Mouse (Mus musculus): Measurements from ENCODE around the gene Mlycd.

Mlycd gene

DNA sequence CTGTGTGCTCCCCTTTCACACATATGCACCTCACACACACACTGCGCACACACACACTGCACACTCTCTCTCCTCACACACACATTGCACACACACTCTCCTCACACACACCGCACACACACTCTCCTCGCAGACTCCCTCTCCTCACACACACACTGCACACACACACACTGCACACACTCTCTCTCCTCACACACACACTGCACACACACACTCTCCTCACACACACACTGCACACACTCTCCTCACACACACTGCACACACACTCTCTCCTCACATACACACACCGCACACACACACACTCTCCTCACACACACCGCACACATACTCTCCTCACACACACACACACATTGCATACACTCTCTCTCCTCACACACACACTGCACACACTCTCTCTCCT, 10.0 kb downstream of the Mlycd start:
- no peak for DNase-seq

DNA sequence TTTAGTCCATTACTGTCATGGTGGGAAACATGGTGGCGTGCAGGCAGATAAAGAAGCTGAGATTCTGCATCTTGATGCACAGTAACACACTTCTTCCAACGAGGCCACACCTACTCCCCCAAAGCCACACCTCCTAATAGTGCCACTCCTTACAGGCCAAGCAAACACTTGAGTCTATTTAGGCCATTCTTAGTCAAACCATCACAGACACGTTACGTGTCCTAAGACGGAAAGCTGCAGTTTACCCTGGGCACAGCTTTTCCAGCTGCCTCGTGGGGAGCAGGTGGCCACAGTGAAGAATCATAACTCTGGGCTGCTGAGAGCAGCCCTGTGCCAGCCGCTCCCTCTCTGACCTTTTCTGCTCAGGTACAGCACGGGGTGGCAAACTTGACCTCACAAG, 13.6 kb downstream of the Mlycd start:
- no peak for DNase-seq

GRCm38 (mm10) chr8:119412037-119412734, 17.5 kb downstream of the Mlycd start:
- DNase-seq = no peak

DNA sequence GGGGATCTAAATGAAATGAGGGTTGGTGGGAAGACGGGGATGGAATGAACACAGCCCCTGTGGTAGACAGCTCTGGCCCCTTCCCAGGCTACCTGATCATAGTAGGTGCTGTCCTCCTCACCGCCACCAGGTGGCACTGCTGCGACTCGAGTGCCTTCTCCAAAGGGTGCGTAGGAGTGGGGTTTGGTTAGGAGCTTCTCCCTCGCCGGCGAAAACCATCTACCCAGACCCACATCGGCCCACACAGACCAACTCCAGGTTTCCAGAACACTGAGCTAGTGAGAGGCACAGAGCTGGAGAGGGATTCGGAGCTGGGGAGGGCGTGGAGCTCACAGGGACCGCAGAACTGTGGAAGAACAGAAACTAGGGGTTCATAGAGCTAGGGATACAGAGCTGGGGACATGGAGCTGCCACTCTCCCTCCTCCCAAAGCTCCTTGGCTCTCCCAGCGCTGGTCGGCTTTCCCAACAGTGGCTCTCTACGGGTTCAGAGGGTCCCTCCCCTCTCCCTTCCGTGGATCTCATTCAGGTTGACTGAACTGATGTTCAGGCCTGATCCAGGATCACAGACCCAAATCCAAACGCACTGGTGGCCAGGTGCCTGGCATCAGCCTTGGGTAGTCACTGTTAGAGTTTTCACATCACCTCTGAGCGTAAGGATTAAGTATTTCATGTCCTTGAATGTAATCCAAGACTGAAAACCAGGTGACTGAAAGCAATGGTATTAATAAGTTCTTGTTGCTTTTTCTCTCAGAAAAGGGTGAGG, 18.2 kb downstream of the Mlycd start:
- peak; percentile 82 for DNase-seq

DNA sequence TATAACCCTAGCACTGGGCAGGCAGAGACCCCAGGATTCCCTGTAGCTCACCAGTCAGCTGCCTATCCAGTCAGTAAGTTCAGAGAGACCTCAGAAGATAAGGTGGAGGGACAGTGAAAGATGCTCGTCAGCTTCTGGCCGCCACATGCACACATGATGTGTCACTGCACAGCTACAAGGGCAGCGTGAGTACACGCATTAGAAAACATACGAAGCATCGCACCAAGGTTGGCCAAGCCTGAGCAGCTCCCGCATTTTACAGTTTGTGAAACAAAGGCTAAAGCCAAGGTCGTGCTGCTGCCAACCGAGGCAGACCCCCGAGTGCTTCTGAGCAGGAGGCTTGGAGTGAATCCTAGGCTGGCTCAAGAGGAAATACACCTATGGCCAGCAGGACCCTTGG, 18.9 kb downstream of the Mlycd start:
- DNase-seq = no peak

DNA sequence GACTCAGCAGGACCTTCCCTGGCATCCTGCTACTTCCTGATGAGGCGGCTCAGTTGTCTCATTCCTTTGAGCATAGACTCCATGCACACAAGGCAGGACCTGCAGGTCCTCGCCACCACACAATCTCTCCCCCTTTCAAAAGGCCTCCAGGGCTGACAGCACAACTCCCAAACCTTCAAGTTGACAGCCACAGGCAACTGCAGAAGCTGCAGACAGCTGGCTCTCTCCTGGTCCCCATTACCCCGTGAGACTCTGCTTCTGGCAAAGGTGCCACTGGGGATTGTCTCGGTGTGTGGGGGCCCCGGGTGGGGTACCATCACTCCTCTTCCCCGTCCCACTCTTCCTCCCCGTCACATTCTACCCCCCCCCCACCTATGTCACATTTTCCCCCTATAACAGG, 25.6 kb downstream of the Mlycd start:
- DNase-seq = no peak

DNA sequence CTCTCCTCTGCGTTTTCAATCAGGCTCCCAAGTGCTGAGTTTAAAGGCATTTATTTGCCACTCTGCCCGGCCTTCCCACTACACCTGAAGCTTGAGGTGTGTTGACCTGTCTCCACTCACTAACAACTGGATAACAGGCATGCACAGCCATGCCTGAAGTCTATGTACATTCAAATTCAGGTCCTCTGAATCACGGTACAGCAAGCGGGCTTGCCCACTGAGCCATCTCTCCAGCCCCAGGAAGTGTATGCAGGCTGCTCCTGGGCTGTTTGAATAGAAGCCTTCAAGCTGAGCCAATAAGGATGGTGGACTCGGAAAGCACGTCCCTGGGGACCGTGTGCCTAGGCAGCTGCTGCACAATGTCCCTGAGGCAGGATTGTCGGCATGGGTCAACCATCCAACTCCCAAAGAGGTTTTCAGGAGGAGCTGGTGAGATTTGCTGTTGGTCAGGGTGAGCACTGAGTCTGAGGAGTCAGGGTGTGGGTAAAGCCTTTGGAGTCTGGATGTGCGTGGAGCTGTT, 27.0 kb downstream of the Mlycd start:
- peak; percentile 46 for DNase-seq

- DNase-seq = no peak
Observed at GRCm38 (mm10) chr8:119422123-119422711, 27.5 kb downstream of the Mlycd start.

- DNase-seq = peak; percentile 84
Observed at GRCm38 (mm10) chr8:119423631-119424141, 29.0 kb downstream of the Mlycd start.

DNA sequence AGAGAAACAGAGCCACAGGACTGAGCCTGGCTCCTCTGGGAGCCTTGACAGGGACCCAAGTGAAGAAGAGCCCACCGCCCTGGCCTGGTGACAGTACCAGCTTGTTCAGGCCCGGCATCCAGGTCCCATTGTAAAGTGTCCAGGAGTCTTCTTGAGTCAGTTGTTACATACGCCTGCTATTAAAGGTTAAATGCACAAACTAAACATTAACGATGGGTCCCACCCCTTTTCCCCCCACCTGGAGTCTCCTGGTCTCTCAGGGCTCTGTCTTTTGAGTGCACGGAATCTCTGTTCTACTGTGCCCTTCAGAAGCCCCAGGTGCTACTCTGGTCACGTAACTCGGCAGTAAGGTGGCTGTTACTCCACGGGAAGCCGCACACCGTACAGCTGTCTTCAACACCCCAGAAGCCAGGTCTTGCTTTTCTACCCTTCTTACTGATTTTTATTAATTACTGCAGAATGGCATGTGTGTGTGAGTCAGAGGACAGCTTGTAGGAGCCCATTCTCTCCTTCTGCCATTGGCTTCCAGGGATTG, 29.6 kb downstream of the Mlycd start:
- no peak for DNase-seq

DNA sequence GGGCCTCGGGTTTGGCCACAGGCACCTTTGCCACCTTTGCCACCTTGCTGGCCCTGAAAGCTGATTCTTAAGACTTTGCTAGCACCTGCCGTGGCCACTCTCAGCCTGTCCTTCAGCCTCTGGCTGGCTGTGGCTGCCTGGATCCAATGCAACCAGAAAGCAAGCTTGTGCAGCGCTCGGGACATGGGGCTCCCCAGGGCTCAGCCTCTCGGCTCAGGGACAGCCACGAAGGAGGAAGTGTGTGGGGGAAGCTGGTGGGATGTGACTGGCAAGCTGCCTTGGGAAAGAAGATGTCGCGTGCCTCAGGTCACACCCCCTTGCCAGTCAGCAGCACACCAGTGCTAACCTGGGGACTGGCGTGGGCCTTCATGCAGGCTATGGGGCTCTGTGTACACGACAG, 30.1 kb downstream of the Mlycd start:
- peak; percentile 66 for DNase-seq

DNA sequence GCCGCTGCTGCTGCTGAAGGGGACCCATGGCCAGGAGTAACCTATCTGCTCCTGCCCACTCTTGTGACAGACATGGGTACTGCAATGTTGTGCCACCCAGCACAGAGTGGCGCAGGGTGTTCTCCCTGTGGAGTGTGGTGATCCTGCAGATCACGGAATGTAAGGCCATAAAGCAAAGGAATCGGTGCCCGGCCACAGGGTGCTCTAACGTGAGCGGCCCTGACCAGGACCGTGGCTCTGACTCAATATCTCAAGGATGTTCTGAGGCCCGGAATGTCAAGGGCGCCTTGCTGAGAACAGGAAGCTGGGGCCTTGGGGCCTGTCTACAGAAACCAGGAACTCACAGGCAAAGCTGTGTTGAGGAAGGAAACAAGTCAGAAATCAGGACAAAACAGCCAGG, 30.9 kb downstream of the Mlycd start:
- DNase-seq = no peak

DNA sequence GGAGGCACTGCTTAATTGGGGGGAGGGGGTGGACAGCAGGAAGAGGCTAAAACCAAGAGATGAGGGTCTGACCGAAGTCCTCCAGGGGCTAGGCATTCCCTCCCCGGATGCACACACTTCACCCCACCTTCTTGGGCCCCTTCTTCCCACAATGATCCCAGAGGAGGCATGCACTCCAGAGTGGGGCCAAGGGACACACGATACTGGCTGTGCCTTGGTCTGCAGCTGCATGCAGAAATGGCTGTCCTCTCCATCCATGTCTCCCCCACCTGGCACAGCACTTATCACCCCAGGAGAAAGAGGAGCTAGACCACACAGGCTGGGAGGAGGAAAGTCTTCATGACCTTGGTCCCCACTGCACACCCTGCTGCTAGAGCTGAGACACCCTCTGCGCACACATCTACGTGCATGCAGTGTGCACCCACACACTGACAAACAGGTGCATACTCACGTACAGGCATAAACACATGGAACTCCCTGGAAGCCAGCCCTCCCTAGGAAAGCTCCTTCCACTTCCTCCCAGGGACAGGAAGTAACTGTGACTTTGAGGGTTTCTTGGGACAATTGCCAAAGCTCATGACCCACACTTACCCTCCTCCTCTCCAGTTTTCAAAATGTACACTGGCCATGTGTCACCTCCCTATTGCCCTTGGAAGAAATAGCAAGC, 31.5 kb downstream of the Mlycd start:
- no peak for DNase-seq

- no peak for DNase-seq
Observed at GRCm38 (mm10) chr8:119427634-119428349, 33.1 kb downstream of the Mlycd start.

GRCm38 (mm10) chr8:119428350-119428740, 33.7 kb downstream of the Mlycd start:
- DNase-seq = no peak

- no peak for DNase-seq
Observed at GRCm38 (mm10) chr8:119428766-119429327, 34.2 kb downstream of the Mlycd start.

DNA sequence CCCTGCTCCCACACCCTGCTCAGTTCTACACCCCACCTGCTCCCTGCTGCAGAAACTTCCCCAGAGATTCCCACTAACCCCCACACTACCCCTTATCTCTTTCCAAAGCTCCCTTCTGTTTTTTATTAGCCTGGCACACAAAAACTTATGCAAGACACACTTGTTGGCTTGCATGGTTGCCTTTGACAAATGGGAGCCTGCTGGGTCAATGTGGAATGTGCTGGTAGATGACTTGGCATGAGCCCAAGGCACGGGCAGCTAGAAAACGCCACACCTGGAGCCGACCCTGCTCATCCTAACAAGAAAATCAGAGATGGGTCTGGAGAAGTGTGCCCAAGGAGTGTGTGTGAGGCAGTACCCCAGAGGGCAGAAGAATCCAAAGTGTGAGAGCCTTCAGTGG, 34.9 kb downstream of the Mlycd start:
- no peak for DNase-seq

GRCm38 (mm10) chr8:119430250-119430649, 35.6 kb downstream of the Mlycd start:
- DNase-seq = no peak

DNA sequence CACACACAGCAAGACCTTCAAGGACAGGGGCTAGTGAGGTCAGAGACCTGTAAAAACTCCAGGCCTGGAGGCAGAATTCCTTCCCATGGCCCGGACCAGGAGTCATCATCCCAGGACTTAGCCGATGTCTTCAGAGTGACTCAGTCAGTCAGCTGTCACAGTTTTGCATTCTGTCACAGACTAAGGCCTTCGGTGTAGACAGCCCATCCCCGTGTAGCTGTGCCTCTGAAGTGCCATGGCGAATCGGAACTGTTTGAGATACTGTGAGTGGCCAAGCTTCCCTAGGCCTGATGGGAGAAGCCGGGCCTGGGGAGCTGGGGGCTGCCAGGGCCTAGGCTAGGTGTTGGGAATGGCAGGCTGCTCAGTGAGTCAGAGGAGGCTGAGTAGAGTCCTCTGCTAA, 36.0 kb downstream of the Mlycd start:
- no peak for DNase-seq

DNA sequence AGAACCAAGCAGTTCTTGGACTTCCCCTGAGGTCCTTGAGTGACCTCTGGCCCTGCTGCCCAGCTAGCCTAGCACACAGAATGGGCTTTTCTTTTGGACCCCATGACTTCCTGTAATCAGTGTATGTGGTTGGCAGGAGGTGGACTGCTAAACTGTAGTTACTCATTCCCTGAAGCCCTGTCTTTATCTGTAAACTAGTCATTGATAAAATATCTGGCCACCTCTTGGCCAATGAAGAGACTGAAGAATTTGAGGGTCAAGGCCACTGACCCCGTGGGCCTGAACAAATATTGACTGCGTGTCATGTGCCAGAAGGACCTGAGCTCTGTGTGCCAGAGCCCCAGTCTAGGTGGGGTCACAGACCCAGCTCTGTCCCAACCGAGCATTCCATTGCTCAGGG, 37.7 kb downstream of the Mlycd start:
- no peak for DNase-seq

DNA sequence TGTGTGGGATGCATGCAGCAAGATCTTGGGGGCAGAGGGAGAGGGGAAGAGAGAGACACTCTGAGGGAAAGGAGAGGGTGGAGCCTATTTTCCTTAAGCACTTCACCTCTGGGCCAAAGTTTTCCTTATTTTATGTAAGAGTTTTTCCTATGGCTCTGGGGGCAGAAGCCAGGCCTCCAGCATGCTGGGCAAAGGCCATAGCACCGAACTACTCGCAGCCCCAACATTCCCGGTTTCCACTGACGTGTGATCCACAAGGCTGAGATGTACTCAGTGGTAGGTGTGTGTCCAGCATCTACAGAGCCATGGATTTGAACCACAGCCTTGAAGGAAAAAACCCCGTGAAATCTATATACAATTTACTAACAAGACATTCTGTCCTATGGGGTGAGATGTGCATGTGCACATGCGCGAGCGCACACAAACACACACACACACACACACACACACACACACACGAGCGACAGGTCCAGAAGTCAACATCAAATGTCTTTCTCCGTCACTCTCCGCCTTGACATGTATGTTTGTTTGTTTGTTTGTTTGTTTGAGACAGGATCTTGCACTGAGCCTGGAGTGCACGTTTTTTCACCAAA, 39.0 kb downstream of the Mlycd start, which contains the start of gene Osgin1:
TSS of gene Osgin1 (plus strand) at position 543 of the 593 bp plus-strand sequence.
- no peak for DNase-seq
